Mouse (Mus musculus) cortical plate, adult 2 months (tissue): ENCODE results near the gene Mapkapk2. TPM values are rescaled to one million over a fixed set of nuclear protein-coding genes. Genes with fewer than 3 reads are reported as not detected.

ENCODE experiments used
- H3K27ac ChIP-seq: fragments of 200-500 bp; 2 replicates; pipeline ENCODE4 v1.5.1; 2012; ENCODE audit warnings: low read length, control low read depth, inconsistent platforms; ENCODE audit not compliant: insufficient read depth
- H3K4me1 ChIP-seq: fragments of 200-500 bp; 2 replicates; pipeline ENCODE4 v1.6.1; 2011; ENCODE audit warnings: low read length; ENCODE audit not compliant: control insufficient read depth, insufficient read depth
- H3K4me3 ChIP-seq: fragments of 200-500 bp; 2 replicates; pipeline ENCODE4 v1.5.1; 2011; ENCODE audit warnings: mild to moderate bottlenecking, low read length, control low read depth; ENCODE audit not compliant: insufficient read depth
- CTCF ChIP-seq: fragments of 200-500 bp; IDR thresholded peaks from 2 replicates; pipeline ENCODE4 v1.5.1; 2011; ENCODE audit warnings: mild to moderate bottlenecking, control low read depth, low read length; ENCODE audit not compliant: insufficient read depth; ENCODE audit errors: extremely low read depth
- POLR2A ChIP-seq: fragments of 200-500 bp; IDR thresholded peaks from 2 replicates; pipeline ENCODE4 v1.6.1; 2011; ENCODE audit warnings: mild to moderate bottlenecking, low read length, control low read depth; ENCODE audit not compliant: insufficient read depth; ENCODE audit errors: extremely low read depth
- polyA plus RNA-seq: library from polyadenylated mRNA; depleted of rRNA; stranded (reverse); fragments of >200 nt; gene quantifications from 2 replicates; pipeline ENCODE4 v1.2.3, GENCODE M21; 2012

Gene Mapkapk2
- polyA plus RNA-seq, 1 experiment, result 26.4 TPM

- no peak overlapping the region for H3K27ac ChIP-seq
- TF ChIP-seq CTCF, result no peak
- TF ChIP-seq POLR2A, result no peak
- H3K4me1 ChIP-seq, result peaks cover 2% of the 10 kb centered on the region
- H3K4me3 ChIP-seq, result no peak overlapping the region
Measured at GRCm38 (mm10) chr1:131046607-131047006, 51.0 kb downstream of the Mapkapk2 start.

DNA sequence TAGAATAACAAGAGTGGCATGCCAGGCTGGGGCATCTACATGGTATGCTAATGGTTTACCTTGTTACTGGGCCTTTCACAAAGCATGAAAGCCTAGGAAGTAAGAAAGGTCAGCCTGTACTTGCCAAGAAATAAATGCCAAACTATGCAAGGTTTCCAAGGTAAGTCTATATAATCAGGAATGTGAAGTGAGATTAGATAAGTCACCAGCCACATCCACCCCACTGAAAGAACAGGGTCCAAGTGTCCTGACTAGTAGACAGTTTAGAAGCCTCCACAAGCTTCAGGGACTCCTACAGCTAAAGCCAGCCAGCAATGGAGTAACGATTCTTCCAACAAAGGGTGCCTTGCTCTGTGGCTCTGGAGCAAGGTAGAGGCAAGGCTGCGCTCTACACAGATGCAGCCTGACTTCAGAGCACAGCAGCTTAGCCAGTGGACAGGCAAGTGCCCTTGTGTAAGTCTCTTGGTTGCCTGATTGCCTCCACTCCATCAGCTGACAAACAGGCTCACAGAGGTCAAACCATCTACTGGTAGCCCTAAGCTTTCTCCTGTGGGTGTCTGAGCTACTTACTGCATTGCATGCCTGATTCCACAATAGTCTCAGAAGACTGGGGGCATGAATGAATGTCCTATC, 51.8 kb downstream of the Mapkapk2 start:
- peaks cover under 1% of the 10 kb centered on the region for H3K4me1 ChIP-seq
- H3K4me3 ChIP-seq, result no peak overlapping the region
- no peak for TF ChIP-seq CTCF
- no peak for TF ChIP-seq POLR2A
- H3K27ac ChIP-seq, result no peak overlapping the region

DNA sequence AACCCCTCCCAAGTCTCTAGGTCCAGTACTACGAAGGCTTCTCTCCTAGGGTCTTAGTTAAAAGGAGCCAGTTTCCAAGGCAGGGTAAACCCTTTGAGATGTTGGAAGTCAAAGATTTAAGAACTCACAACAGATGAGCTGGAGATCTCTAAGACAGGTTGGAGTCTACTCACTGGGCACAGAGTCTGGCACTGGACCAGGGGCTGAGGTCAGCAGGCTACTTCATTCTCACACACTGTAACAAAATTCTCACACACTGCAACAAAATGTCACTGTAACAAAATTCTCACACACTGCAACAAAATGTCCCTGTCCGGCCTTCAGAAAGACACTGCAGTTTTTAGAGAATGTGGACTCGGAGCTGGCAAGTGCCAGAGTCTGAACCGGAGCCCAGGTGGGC, 54.0 kb downstream of the Mapkapk2 start:
- TF ChIP-seq CTCF (no peak), POLR2A (no peak)
- Histone ChIP-seq H3K4me1 (no peaks in the 10 kb centered on the region), H3K27ac (no peak overlapping the region), H3K4me3 (no peak overlapping the region)

GRCm38 (mm10) chr1:131042721-131043120, 54.9 kb downstream of the Mapkapk2 start:
- H3K4me3 ChIP-seq, result no peak overlapping the region
- H3K27ac ChIP-seq, result no peak overlapping the region
- H3K4me1 ChIP-seq, result no peaks in the 10 kb centered on the region
- TF ChIP-seq CTCF (no peak), POLR2A (no peak)

DNA sequence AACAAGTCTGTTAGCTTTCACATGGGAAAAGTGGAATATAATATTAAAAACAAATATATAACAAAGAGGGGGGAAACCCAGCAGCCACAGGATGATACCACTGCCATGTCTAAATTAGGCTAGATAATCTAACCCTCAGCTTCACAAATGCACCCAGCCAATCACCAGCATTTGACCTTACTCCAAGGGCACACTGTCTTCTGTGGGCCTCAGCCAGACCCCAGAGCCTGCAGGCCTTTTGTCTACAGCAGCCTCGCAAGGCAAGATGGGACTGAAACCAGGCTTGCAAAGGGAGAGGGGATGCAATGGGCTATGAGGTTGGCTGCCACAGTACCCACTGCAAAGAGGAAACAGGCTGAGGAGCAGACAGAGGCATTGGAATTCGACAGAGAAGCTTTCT, 55.4 kb downstream of the Mapkapk2 start:
- no peaks in the 10 kb centered on the region for H3K4me1 ChIP-seq
- no peak overlapping the region for H3K4me3 ChIP-seq
- no peak overlapping the region for H3K27ac ChIP-seq
- TF ChIP-seq CTCF (no peak), POLR2A (no peak)

DNA sequence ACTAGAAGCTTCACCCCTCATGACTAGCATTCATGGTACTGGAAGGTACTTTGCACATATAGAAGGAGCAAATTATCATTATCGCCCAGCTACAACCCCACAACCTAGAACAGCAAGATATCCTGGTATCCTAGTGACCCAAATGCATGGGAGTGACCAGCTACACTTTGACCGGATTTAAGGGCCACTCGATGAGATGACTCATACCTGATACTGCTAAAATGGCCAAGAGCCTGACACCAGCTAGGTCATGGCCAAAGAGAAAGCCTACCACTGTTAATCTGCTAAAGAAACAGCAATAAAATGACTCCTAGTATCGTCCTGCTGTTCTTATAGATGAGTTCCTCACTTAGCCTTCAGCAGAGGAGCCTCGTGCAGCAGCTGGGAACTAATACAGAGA, 58.1 kb downstream of the Mapkapk2 start:
- Histone ChIP-seq H3K4me3 (no peak overlapping the region), H3K4me1 (no peaks in the 10 kb centered on the region), H3K27ac (no peak overlapping the region)
- TF ChIP-seq POLR2A (no peak), CTCF (no peak)

DNA sequence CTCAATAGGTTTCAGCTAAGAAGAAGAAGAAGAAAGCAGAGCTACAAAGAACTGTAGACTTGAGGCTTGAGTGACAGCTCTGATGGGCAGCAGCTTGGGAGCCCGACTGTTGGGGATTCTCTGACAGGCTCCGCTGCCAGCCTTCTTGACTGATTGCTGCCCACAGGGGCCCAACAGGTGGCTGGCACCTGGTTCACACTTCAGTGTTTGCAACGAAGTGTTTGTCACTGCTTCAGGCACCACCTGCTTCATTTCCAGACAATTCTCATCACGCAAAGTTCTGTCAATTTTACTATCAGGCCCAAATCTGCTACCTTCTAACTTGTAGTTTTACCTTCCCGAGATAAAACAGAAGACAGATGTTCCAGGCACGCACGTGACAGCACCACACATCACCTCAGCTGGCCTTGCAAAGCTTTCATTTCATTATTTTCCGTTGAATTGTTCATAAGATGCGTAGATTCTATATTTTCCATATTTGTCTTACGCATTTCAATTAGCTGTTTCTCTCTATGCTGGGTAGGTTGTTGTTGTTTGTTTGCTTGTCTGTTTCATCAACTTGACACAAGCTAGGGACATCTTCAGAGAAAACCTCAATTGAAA, 59.1 kb downstream of the Mapkapk2 start:
- Histone ChIP-seq H3K27ac (no peak overlapping the region), H3K4me1 (no peaks in the 10 kb centered on the region), H3K4me3 (no peak overlapping the region)
- no peak for TF ChIP-seq CTCF
- no peak for TF ChIP-seq POLR2A

- H3K4me3 ChIP-seq, result no peak overlapping the region
- H3K27ac ChIP-seq, result no peak overlapping the region
- no peaks in the 10 kb centered on the region for H3K4me1 ChIP-seq
- TF ChIP-seq POLR2A, result no peak
Measured at GRCm38 (mm10) chr1:131038001-131038400, 59.6 kb downstream of the Mapkapk2 start.

- H3K4me1 ChIP-seq, result no peaks in the 10 kb centered on the region
- H3K27ac ChIP-seq, result no peak overlapping the region
- no peak overlapping the region for H3K4me3 ChIP-seq
- TF ChIP-seq CTCF, result no peak
- TF ChIP-seq POLR2A, result no peak
Measured at GRCm38 (mm10) chr1:131031267-131031666, 66.4 kb downstream of the Mapkapk2 start.

DNA sequence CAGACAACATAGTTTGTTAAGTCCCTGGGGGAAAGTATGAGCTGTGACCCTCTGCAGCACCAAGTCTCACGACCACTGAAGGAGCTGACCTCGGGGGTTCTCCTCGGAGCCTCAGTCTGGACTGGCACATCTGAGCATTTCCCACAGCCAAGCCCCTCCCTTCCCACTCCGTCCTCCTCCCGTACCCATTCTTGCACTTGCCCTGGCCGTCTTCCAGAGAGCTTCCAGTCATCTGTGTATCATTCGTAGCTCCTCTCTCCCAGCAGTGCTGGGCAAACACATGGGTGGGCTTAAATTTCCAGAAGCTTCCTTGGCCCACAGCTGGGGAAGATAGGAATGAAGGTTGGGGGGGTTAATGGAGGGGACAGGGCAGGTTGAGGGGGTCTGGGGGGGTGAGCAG, 67.4 kb downstream of the Mapkapk2 start:
- TF ChIP-seq CTCF (no peak), POLR2A (no peak)
- no peak overlapping the region for H3K27ac ChIP-seq
- no peaks in the 10 kb centered on the region for H3K4me1 ChIP-seq
- no peak overlapping the region for H3K4me3 ChIP-seq
